Mouse (Mus musculus): ENCODE data around the gene Morc3. TPM values are rescaled to one million over a fixed set of nuclear protein-coding genes. Genes with fewer than 3 reads are reported as not detected.
"Not testable (repeated sequence)": the region's sequence is repeated elsewhere in the genome, so short reads cannot be mapped to it uniquely, and the experiment has no call there.

The Morc3 gene
- polyA plus RNA-seq, 2 experiments, result 11.8 to 16.4 TPM

DNA sequence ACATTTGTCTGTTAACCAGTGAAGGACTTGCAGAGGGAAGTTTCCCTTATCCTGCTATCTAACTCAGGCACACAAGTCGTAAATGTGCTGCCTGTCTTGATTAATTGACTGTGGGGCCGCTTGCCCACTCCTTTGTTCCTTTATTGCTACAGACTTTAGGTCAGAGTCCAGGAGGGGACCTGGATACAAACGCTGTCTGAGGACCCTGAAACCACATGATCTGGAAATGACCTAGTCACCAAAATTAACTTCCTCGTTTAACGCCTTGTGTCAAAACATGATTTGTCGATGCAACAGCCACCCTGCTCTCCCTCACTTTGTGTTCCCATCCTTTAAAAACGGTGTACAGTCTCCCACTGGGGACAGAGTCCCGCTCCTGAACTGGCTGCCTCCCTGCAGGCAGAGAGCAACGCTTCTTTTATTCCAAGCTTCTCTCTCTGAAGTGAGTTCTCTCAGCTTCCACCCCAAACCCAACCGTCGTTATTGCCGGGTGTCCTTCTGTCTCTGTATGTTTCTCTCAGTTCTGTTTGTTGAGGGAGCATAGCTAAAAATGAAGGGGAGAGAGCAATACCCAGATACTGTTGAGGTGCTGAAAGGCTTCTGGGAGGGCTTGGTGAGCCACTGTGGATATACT lies 13.1 kb upstream of the Morc3 start:
- ATAC-seq (ENCODE audit: insufficient read depth), result peak; percentile 67

DNA sequence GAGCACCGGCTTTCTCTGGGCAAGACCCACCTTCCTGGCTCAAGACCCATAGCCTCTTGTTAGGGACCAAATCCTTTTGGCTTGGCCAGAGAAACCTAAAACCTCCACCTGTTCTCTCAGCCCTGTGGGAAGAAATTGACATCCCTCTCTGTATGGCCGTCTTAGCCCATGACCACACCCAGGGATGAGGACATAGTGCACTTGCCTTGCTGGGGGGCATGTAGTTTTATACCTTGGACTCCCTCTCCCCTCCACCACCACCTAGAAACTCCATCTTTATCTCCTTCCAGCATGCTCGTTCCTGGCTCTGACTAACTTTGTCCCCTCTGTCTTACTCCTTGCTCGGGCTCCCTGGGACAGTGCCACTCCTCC lies 12.6 kb upstream of the Morc3 start:
- Histone ChIP-seq H3K4me2 (ENCODE audit: low read depth) (peak overlapping the region; percentile 65), H3K9me3 (ENCODE audit: control insufficient read depth, low read length) (no peaks in the 10 kb centered on the region), H3K4me3 (ENCODE audit: insufficient read depth in 1 of 2, low read depth in 2 of 2, low read length in 2 of 2) (no peak overlapping the region), H3K9ac (replicated peaks) (peak overlapping the region; percentile 56; the same call in 1 of the 2 replicates), H3K4me1 (replicated peaks; ENCODE audit: control insufficient read depth in 2 of 2, insufficient read depth in 2 of 2, low read length in 1 of 2) (peaks cover 37 to 38% of the 10 kb centered on the region in 2 experiments), H3K27me3 (ENCODE audit: control insufficient read depth, insufficient read depth, low read length) (no peaks in the 10 kb centered on the region), H3K27ac (peak overlapping the region; percentile 86), H3K36me3 (replicated peaks; ENCODE audit: control insufficient read depth, insufficient read depth, low read depth) (no peaks in the 10 kb centered on the region)
- no peak for DNase-seq (ENCODE audit: low read depth in 3 of 3, low spot score in 3 of 3)
- ATAC-seq (ENCODE audit: insufficient read depth), result no peak
- no peak for TF ChIP-seq EP300 (IDR thresholded peaks at IDR 0.05; ENCODE audit: low read depth)
- no peak for TF ChIP-seq CTCF (IDR thresholded peaks at IDR 0.05; ENCODE audit: low read depth)
- WGBS (ENCODE audit: insufficient replicate concordance), result 20% methylated on average over 4 of the region's 4 CpGs

More for the DNA sequence above, 13.1 kb upstream of the Morc3 start:
- Histone ChIP-seq H3K9ac (replicated peaks) (peak overlapping the region; percentile 56), H3K4me3 (ENCODE audit: insufficient read depth in 1 of 2, low read depth in 2 of 2, low read length in 2 of 2) (peak overlapping the region in 1 of 2 experiments; percentile 13; a peak in 1 of 4 replicates), H3K36me3 (replicated peaks; ENCODE audit: control insufficient read depth, insufficient read depth, low read depth) (no peaks in the 10 kb centered on the region), H3K9me3 (ENCODE audit: control insufficient read depth, low read length) (no peaks in the 10 kb centered on the region), H3K27me3 (ENCODE audit: control insufficient read depth, insufficient read depth, low read length) (no peaks in the 10 kb centered on the region), H3K27ac (peak overlapping the region; percentile 86), H3K4me1 (replicated peaks; ENCODE audit: control insufficient read depth in 2 of 2, insufficient read depth in 2 of 2, low read length in 1 of 2) (peaks cover 37 to 38% of the 10 kb centered on the region in 2 experiments), H3K4me2 (ENCODE audit: low read depth) (peak overlapping the region; percentile 65)
- 5% methylated on average over 12 of the region's 12 CpGs for WGBS (ENCODE audit: insufficient replicate concordance)
- TF ChIP-seq EP300 (IDR thresholded peaks at IDR 0.05; ENCODE audit: low read depth) (peak; percentile 77), CTCF (IDR thresholded peaks at IDR 0.05; ENCODE audit: low read depth) (no peak)
- peak; percentile 44 to 49 (median 45) for DNase-seq (ENCODE audit: low read depth in 3 of 3, low spot score in 3 of 3)

GRCm38 (mm10) chr16:93820040-93820439 lies 11.9 kb upstream of the Morc3 start:
- Histone ChIP-seq H3K4me2 (ENCODE audit: low read depth) (no peak overlapping the region), H3K9me3 (ENCODE audit: control insufficient read depth, low read length) (no peaks in the 10 kb centered on the region), H3K27ac (no peak overlapping the region), H3K4me1 (replicated peaks; ENCODE audit: control insufficient read depth in 2 of 2, insufficient read depth in 2 of 2, low read length in 1 of 2) (peaks cover 37 to 38% of the 10 kb centered on the region in 2 experiments), H3K27me3 (ENCODE audit: control insufficient read depth, insufficient read depth, low read length) (no peaks in the 10 kb centered on the region), H3K9ac (replicated peaks) (no peak overlapping the region), H3K36me3 (replicated peaks; ENCODE audit: control insufficient read depth, insufficient read depth, low read depth) (no peaks in the 10 kb centered on the region), H3K4me3 (ENCODE audit: insufficient read depth in 1 of 2, low read depth in 2 of 2, low read length in 2 of 2) (no peak overlapping the region)
- WGBS (ENCODE audit: insufficient replicate concordance), result 35% methylated on average over 1 of the region's 1 CpGs
- ATAC-seq (ENCODE audit: insufficient read depth) (no peak), DNase-seq (ENCODE audit: low read depth in 3 of 3, low spot score in 3 of 3) (no peak)
- no peak for TF ChIP-seq EP300 (IDR thresholded peaks at IDR 0.05; ENCODE audit: low read depth)
- TF ChIP-seq CTCF (IDR thresholded peaks at IDR 0.05; ENCODE audit: low read depth), result no peak

- Histone ChIP-seq H3K9ac (replicated peaks) (no peak overlapping the region), H3K27ac (no peak overlapping the region), H3K4me1 (replicated peaks; ENCODE audit: control insufficient read depth in 2 of 2, insufficient read depth in 2 of 2, low read length in 1 of 2) (peaks cover 28 to 30% of the 10 kb centered on the region in 2 experiments), H3K27me3 (ENCODE audit: control insufficient read depth, insufficient read depth, low read length) (no peaks in the 10 kb centered on the region), H3K36me3 (replicated peaks; ENCODE audit: control insufficient read depth, insufficient read depth, low read depth) (no peaks in the 10 kb centered on the region), H3K4me3 (ENCODE audit: insufficient read depth in 1 of 2, low read depth in 2 of 2, low read length in 2 of 2) (no peak overlapping the region), H3K9me3 (ENCODE audit: control insufficient read depth, low read length) (no peaks in the 10 kb centered on the region), H3K4me2 (ENCODE audit: low read depth) (no peak overlapping the region)
- 85% methylated on average over 3 of the region's 3 CpGs for WGBS (ENCODE audit: insufficient replicate concordance)
- TF ChIP-seq CTCF (IDR thresholded peaks at IDR 0.05; ENCODE audit: low read depth) (no peak), EP300 (IDR thresholded peaks at IDR 0.05; ENCODE audit: low read depth) (no peak)
- ATAC-seq (ENCODE audit: insufficient read depth) (no peak), DNase-seq (ENCODE audit: low read depth in 3 of 3, low spot score in 3 of 3) (no peak)
These were observed 10.2 kb upstream of the Morc3 start for GRCm38 (mm10) chr16:93821706-93822105.

- ATAC-seq (ENCODE audit: insufficient read depth); H3K27ac ChIP-seq; H3K9me3 ChIP-seq (ENCODE audit: control insufficient read depth, low read length); DNase-seq (ENCODE audit: low read depth in 3 of 3, low spot score in 3 of 3); H3K4me3 ChIP-seq (ENCODE audit: insufficient read depth in 1 of 2, low read depth in 2 of 2, low read length in 2 of 2); H3K36me3 ChIP-seq (replicated peaks; ENCODE audit: control insufficient read depth, insufficient read depth, low read depth); H3K9ac ChIP-seq (replicated peaks); H3K4me2 ChIP-seq (ENCODE audit: low read depth); H3K27me3 ChIP-seq (ENCODE audit: control insufficient read depth, insufficient read depth, low read length): not testable (repeated sequence)
- 65% methylated on average over 4 of the region's 8 CpGs for WGBS (ENCODE audit: insufficient replicate concordance)
- peaks cover 21% of the 10 kb centered on the region in 2 experiments for H3K4me1 ChIP-seq (replicated peaks; ENCODE audit: control insufficient read depth in 2 of 2, insufficient read depth in 2 of 2, low read length in 1 of 2)
These were observed 9.3 kb upstream of the Morc3 start for GRCm38 (mm10) chr16:93822433-93823225.

Data from liver, embryonic 14.5 days (tissue).